Mouse (Mus musculus) embryo, embryonic 11 days (tissue): ENCODE data around the gene Wdr3.

Source experiments
- DNase-seq: peaks from one replicate; pipeline ENCODE4 v3.0.0-alpha.2; 2015

Gene Wdr3

DNA sequence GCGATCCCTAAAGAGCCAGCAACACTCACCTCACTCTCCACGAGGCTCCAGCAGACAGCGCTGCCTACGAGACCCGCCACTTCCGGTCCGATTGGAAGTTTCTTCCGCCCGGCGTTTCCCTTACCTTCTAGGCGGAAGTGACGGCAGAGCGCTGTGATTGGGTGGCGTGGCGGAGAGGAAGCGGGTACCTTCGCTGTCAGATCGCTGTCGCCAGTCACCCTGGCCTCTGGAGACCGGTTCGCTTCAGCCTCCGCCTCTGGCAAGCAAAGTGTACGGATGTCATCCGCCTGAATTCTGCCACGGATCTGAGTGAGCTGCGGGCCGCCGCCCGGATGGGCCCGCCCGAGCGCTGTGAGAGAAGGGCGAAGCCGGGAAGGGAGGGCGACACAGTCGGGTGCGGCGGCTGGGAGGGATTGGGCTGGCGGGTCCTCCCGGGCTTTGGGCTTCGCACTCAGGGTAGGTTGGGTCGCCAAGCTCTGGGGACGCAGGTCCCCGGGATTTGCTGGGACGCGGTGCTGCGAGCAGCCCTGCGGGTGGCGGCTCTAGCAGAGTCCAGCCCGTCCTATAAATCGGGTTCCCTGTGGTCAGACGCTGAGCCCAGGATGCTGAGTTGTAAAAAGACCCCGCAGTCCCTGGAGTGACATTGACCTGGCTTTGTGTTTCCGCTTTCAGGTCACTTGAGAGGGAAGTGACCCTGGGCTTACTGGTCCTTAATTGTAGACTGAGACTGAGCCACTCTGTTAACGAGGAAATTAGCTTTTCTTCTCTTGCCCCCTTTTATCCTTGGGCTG is at the start of gene Wdr3, which contains the start of gene Gdap2:
Gene Wdr3, minus strand, starts transcription at position 93 of the 791 bp plus-strand sequence.
Gene Gdap2, plus strand, starts transcription at position 67 of the 791 bp plus-strand sequence.
- DNase-seq = peak; percentile 99

DNA sequence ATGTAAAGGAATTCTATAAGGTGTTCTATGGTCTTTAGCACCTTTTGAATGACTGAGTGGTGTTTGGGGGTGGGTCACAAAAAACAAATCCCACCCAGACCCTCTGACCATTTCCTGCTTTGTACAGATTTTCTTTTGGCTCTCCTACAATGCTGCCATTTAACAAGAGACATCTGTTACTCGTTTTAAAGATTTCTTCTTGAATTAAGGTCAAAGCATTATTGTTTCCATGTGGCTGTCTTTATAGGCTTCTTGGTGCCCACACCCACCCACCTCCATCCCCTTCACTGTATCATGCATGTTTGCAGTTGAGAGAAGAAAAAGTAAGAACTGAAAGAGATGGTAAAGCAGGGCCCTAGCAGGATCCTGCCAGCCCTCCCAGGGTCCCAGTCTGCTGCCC is 44.8 kb upstream of the Wdr3 start:
- peak; percentile 46 for DNase-seq

DNA sequence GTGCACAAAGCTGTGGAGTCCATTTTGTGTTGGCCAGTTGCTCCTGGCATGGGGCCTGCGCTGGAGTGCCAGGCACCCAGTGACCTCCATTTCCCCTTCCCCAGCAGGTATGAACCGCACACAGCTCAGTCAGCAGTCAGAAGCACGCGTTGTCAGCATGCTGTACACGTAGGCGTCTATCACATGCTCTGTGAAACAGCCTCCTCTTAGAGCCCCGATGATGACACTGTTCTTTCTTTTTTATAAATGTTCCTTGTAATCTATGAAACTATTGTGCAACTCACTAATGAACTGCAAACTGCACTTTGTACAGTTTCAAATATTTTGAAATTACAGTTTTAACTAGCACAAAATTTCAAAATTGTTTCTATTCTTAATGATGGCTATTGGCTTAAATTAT is 39.3 kb upstream of the Wdr3 start:
- DNase-seq = no peak

DNA sequence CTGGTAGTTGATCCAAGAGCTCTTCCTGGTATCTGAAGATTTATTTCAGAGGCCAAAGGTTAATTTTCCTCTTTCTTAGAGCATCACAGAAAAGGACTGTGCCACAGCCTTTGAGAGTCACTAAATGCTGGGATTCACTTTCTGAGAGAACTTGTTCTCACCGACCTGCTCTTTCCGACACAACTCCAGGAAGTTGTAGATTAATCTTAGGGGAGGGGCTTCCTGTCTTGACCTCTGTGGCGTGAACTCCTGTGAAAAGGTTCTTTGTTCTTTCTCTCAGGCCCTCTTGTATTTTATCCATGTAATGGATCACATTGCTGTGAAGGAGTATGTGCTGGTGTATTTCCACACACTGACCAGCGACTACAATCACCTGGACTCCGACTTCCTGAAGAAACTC is 32.0 kb upstream of the Wdr3 start:
- peak; percentile 48 for DNase-seq

DNA sequence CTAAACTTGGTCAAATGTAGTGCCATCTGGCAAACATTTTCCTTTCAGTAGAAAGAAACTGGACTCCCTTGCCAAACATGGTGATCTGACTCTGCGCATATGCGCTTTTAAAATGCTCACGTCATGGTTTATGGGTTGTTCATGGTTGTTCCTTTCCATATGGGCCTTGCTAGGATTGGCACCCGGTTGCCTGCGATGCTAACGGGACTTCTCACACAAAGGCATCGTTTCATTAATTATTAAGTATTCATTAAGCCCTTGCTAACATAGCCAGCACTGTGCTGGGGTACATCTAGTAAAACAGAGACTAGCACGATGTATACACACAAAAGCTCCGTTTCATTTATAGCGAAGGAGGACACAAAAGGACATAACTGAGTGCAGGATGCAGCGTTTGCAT is 27.7 kb upstream of the Wdr3 start:
- DNase-seq = no peak

DNA sequence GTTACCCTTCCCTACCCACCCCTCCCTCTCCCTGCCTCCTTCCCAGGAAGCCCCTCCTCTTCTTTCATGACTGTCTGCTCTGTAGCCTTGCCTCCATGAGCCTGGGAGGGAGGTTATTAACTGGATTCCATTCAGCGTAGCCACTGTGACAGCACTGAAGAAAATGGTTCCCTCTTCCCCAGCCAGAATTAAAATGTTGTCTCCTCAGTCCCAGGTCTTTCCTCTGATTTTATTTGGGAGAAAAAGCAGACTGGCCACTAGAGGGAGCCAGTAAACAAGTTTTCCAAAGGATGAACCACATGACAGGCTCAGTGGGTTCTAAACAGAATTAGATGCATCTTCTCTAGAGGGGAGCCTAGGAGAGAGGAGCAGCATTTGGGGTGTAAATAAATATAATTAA is 27.2 kb upstream of the Wdr3 start:
- peak; percentile 82 for DNase-seq

DNA sequence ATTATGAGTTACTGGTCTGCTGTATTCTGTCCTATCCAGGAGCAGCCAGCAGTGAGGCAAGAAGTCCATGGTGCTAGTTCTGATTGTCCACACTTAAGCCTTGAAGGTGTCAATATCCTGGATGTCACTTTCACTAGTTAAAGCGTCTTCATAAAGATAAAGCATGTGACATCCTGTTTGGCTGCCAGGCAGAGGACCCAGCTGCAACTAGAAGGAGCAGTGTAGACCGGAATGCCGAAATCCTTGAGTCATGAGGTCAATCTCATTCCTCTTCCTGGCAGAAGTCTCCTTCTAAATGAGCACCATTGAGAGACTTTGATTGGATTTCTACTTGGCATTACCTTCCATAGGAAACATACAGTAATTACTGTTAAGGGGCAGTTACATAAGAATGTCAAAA is 18.3 kb upstream of the Wdr3 start:
- DNase-seq = no peak

DNA sequence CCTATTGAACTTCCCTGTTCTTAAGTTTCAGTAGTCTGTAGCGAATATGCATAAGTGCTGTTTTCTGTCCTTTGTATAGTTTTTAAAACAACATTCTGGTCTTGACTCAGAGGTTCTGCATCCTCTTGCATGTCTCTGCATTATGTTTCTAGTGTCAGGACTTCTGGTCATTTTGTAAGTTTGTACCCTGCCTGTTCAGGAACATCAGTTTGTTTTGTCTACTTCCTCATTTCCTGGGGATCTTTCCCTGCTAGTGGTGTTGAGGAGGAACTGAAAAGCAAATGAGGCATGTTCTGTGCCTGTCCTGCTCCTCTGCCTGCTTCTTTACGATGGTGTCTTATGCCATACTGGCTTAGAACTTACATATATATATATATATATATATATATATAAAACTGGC is 13.8 kb upstream of the Wdr3 start:
- no peak for DNase-seq

DNA sequence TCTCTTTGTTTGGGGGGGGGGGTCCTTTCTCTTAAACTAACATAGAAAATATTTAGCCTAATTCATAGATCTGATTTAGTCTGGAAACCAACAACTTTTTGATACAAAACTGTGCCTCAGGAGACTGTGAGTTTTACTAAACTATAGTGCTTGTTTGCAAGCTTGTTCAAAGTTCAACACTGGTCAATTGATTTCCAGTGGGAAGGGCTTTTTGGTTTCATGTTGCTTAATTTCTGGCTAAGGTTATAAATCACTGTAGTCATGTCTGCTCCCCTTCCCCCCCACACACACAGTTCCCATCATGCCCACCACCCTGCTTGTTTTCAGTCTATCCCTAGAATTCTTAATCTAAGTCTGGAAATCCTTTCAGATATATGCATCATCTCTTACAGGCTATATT is 2.8 kb upstream of the Wdr3 start:
- no peak for DNase-seq

DNA sequence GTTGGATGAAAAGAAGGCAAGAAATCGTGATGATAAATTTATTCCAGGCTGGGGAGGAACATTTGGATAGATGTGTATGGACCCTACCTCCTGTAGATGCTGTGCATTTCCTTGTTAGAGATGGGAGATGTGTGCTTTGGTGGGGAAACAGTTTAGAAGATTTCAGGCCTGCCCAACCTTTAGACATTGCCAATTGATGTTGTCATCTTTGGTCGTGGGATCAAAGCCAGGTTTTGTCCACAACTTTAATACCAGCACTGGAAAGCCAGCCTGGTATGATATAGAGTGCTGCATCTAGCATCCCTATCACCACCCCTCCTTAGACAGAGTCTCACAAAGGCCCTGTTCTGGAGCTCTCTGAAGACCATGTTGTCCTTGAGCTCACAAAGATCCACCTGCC is 1.3 kb upstream of the Wdr3 start:
- no peak for DNase-seq

DNA sequence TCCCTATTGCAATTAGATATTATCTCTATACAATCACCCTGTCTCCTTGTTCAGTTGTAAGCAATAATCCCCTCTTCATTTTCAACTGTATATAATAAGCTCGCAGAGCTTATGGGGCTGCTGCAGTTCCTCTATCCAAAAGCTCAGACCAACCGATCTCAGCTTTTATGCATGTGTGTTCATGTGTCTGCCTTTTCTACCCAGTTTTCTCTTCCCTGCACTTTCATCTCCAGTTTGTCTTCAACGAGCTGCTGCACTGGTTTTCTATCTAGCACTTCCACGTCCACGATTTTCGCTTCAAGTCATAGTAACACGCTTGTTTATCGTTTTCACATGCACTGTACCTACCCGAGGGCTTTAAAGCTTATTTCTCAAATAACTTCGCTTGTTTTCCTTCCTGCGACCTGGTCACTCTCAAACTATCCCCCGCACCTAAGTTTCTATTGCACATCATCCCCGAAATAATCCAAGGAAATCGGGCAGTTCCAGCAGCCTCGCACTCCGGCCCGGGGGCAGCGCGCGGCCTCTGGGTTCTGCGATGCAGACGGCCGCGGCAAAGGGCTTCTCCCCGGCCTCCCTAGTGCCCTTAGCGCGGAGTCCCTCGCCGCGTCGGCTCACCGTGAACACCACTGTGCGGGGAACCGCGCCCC is 417 bp downstream of the Wdr3 start:
- peak; percentile 1 for DNase-seq

DNA sequence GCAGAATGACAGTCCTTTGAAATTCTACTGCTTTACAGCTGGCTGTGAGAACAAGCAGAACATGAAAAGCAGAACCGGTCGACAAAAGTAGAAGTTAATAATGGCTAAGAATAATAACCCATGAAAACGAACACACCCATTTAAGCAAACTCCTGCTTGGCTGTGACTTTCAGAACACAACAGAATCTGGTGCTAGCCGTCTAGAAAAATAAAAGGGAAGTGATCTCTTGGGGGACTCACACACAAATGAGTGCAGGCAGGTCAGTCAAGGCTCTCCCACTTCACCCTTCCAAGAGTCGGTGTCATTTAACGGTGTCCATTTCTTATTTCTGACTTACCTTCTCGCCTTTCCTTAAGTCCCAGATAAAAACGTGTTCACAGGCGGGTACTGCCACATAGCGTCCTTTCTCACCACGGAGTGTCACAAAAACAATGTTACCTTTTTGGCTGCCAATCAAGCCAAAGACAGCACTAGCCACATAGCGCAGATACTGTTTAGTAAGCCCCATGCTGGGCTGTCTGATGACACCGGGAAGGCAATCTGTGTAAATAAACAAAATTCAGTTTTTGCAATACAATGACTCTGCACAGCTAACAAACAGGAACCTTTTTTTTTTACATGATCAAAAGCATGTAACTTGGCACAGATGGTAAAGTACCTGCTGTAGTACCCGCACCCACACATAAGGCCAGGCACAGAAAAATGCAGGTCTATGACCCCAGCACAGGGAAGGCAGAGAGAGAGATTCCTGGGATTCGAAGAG is 1.3 kb downstream of the Wdr3 start:
- no peak for DNase-seq

DNA sequence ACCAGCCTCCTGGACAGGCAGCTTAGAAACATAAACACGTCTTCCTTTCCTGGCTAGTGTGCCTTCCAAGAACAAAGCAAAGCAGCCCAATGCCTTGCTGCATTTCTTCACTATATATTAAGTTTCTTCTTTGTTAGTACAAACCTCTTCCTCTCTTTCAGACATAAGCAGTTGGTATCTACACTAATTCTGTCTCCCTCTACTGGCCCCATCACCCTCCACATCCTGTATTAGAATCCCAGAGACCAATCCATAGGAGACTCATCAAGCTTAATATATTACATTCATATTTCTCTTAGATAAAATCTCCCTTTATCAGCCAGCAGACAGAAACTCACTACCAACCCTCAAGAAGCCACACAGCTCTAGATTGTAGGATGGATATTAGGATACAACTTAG is 39.8 kb downstream of the Wdr3 start:
- no peak for DNase-seq

DNA sequence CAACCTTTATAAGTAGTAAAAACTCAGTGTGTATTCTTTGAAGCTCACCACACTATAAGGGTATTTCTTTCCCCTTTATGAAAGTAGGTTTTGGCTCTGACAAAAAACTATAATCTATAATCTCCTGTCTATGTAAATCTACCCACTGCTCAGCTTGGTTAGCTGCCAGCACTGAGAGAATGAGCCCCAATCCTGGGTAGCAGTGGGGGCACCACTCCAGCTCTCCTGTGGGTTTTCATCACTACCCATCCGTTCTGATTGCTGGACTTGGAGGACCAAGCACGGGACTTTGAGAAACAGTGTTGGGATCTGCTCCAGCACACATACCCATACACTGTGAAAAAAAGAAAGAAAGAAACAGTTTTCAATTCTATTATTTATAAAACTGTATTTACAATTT is 40.2 kb downstream of the Wdr3 start:
- DNase-seq = no peak

DNA sequence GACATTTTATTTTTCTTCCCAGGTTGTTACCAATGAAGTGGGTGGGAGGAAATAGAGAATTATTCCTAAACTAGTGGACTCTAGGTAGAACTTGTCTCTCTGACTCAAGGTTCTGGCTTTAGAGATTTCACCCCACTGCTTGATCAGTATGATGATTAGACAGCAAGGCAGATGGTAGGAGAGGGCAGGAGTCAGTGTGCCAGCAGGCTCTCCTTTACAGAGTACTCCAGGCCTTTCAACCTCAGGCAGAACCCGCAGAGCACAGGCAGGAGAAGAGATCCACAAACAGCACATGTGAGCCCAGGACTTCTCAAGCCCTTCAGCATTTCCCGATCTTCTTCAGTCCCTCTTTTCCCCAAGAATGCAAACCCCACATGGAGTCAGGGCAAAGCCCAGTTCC is 43.5 kb downstream of the Wdr3 start:
- DNase-seq = no peak

DNA sequence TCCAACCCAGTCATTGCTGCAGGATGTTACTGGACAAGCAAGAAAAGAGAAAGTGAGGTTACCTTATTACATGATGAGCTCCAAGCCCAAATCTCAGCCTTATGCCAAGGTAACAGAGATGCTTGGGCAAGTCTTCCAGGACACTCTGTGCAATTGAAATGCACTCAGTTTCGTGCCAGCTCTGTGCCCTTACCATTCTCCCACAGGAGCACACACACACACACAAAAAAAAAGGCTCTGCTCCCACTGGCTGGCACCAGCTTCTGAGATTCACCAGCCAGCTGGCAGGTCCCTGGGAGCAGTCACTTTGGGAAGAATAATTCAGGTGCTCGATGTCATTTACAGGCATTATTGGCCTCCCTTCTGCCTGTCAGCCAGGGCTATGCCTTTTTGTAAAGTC is 55.5 kb downstream of the Wdr3 start:
- no peak for DNase-seq

DNA sequence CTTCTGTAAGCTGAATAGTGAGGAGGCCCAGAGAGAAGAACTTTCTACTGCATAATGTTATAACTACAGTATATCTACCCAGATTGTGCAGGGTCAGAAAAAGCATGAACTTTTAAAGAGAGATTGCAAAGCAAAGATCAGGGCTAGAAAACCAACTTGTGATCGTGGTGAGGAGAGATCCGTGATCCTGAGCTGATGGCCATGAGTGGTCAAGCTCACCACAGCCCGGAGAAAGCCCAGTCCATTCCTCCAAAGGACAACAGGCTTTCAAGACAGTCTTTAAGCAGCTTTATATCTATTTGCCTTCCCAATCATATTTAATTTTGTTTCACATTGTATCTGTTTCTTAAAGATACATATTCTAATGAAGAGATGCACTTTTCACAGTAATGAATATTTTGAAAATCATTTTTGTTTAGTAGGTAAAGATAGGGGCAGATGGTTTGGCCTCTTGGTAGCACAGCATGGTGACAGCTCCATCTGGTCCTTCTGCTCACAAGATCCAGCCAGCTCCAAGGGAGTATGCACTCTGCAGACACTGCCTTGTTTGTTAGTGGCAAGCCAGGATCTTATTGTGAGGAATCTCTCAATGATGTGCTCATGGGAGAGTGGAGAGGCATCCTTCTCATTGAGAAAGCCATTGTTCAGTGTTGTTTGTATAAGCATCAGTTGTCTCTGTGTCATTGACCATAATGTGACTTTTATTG is 59.7 kb downstream of the Wdr3 start:
- DNase-seq = no peak
